Mouse (Mus musculus) activated CD4-positive, CD25-positive, alpha-beta regulatory T cell, adult 9 weeks (primary cell): ENCODE data around the gene Srrd. TPM values are rescaled to one million over a fixed set of nuclear protein-coding genes. Genes with fewer than 3 reads are reported as not detected.

ENCODE experiments used
- polyA plus RNA-seq: library from polyadenylated mRNA; unstranded; fragments of 100-300 nt; shearing (Covaris generic); gene quantifications from one replicate; pipeline ENCODE4 v1.2.1, GENCODE M21; 2017

The Srrd gene
- 5.7 TPM for polyA plus RNA-seq

DNA sequence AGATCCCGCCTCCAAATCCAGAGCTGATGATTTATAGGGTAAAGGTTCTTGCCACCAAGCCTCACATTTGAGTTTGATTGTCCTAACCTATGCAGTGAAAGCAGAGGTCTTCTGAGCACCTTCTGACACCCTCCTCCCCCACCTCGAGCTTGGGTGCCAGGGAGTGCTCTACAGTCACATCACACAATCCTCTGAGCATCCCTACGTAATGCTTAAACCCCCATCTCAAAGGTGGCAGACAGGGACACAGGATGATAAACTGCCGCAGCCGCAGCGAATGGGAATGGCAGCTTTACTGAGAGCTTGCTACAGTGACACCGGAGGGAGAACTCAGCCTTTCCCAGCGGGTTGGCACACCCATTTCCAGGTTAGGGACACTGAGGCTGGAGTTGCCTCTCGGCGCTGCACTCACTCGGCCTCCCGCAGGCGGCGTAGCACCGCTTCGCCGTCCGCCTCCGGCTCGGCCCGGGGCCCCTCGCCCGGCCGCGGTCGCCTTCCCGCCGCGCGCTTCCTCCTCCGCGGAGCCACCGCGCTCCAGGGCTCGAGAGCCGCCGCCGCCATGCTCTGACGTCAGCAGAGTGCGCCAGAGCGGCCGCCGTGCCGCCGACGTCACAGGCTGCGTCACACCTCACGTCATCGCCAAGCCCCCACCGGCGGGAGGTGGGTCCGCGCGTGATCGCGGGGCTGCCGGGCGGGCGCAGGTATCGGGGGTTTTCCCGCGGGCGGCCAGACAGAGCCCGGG lies at the start of gene Srrd, which contains the start of gene Hps4:
Gene Srrd, minus strand, starts transcription at position 578 of the 742 bp plus-strand sequence.
Gene Hps4, plus strand, starts transcription at position 621 of the 742 bp plus-strand sequence.

DNA sequence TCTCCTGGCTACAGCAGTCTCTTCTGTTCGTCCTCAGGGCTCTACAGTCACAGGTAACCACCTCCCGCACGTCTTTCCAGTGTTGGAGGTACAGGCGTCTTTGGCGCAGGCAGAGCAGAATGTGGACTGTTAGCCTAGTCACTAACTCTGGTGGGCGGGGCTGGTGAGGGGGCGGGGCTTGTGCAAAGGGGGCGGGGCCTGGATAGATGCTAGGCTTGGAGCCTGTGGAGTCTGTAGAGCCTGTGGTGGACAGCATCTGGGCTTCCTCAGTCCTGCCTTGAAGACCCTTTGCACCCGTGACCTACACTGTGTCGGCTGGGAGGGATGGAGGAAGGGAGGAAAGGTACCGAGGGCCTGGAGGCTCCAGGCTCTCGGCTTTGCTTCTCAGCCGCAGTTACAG lies 13.1 kb upstream of the Srrd start, which contains the start of gene Gm6583:
Gene Gm6583, minus strand, starts transcription at position 124 of the 400 bp plus-strand sequence.

DNA sequence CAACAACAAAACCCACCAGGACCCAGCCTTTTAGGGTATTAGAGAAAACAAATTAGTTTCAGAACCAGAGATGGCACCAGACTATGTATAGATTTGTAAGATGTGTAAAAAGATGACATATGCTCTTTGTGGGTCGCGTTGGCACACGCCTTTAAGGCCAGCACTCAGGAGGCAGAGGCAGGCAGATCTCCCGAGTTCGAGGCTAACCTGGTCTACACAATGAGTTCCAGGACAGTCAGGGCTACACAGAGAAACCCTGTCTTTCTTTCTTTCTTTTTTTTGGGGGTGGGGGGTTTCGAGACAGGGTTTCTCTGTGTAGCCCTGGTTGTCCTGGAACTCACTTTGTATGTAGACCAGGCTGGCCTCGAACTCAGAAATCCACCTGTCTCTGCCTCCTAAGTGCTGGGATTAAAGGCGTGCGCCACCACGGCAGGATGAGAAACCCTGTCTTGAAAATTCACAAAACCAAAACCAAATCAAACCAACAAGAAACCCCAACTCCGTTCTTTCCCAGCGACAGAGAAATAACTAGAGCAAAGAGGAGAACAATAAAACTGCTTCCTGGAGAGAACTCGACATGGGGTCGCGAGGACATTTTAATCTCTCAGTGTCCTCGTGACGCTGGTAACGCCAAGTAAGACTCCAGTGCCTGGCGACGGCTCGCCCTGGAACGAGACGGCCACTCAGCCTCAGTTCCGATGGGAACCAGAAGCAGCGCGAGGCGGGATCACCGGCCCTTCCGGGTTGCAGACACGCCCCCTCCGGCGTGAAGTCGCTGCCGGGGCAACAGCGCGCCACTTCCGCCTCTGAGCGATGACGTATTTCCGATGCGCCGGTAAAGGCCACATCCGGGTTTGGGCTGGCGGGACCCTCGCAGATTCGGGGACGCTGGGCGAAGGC lies 17.0 kb downstream of the Srrd start, which contains the start of gene Tfip11:
Gene Tfip11, plus strand, starts transcription at position 813 of the 900 bp plus-strand sequence.

Other genes starting within 250 kb of the Srrd start
- 0.64 TPM for gene Cryba4, start 90.5 kb downstream of the Srrd start, polyA plus RNA-seq
- gene Crybb1, start 87.2 kb downstream of the Srrd start, polyA plus RNA-seq, result not detected
- gene Tpst2, start 66.3 kb downstream of the Srrd start, polyA plus RNA-seq, result 162 TPM
- 44.1 TPM for gene Tfip11, start 16.7 kb downstream of the Srrd start, polyA plus RNA-seq
- gene Hps4, start within 50 bp of the Srrd start, polyA plus RNA-seq, result 25.9 TPM
- 0.32 TPM for gene Gm6583, start 13.0 kb upstream of the Srrd start, polyA plus RNA-seq
- gene Asphd2, start 51.8 kb upstream of the Srrd start, polyA plus RNA-seq, result 0.22 TPM
- not detected for gene Gm6588, start 106.4 kb upstream of the Srrd start, polyA plus RNA-seq
- not detected for gene Sez6l, start 234.1 kb upstream of the Srrd start, polyA plus RNA-seq